Mouse (Mus musculus): ENCODE results near the gene Pced1a.

DNA sequence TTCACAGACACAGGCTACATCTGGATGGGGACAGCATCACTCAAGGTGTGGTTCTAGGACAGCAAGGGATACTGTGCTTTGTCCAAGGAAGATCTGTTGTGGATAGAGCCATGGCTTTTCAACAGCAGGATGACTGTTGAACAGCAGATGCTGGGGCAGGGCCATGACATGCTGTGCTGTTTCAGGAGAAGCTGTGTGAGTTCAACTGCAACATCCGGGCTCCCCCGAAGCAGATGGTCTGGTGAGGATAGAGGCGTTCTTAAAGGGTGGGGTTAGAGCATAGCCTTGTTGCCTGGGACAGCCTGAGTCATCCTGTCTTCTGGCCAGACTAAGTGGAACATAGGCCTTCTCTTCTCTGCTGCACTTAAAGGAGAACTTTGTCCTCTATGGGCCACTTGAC is 14.4 kb upstream of the Pced1a start:
- TF ChIP-seq CTCF (IDR thresholded peaks at IDR 0.05) (no peak), EP300 (IDR thresholded peaks at IDR 0.05) (no peak)

Data from lung, postnatal 0 days (tissue).